Mouse (Mus musculus): ENCODE measurements around the gene Coa5. TPM values are rescaled to one million over a fixed set of nuclear protein-coding genes. Genes with fewer than 3 reads are reported as not detected.

Coa5 gene
- polyA plus RNA-seq, 1 experiment from 2014 or later, result 26.0 TPM

- WGBS (ENCODE audit: insufficient replicate concordance), result 76% methylated on average over 10 of the region's 10 CpGs
- Histone ChIP-seq H3K4me2 (no peak overlapping the region), H3K4me3 (replicated peaks) (no peak overlapping the region), H3K27me3 (no peaks in the 10 kb centered on the region), H3K27ac (replicated peaks) (no peak overlapping the region), H3K4me1 (replicated peaks) (no peaks in the 10 kb centered on the region), H3K36me3 (replicated peaks) (peaks cover 6% of the 10 kb centered on the region), H3K9ac (no peak overlapping the region), H3K9me3 (replicated peaks) (no peaks in the 10 kb centered on the region)
- no peak for ATAC-seq (ENCODE audit: insufficient read depth)
These were observed 61.8 kb downstream of the Coa5 start for GRCm38 (mm10) chr1:37368125-37368524.

Other genes with a start within 250 kb of the Coa5 start
- not detected in 2 replicates for gene Cnga3, start 215.7 kb downstream of the Coa5 start, polyA plus RNA-seq (2015; fragmentation: Nextera tagmentation; extraction: Ambion mirVana)
- 4.4 and 5.0 TPM in 2 replicates for gene Inpp4a, start 130.2 kb downstream of the Coa5 start, polyA plus RNA-seq (2015; fragmentation: Nextera tagmentation; extraction: Ambion mirVana)
- 68.6 and 70.6 TPM in 2 replicates for gene Unc50, start within 50 bp of the Coa5 start, polyA plus RNA-seq (2015; fragmentation: Nextera tagmentation; extraction: Ambion mirVana)
- 1.1 and 1.2 TPM in 2 replicates for gene Mgat4a, start 110.9 kb upstream of the Coa5 start, polyA plus RNA-seq (2015; fragmentation: Nextera tagmentation; extraction: Ambion mirVana)